Mouse (Mus musculus): ENCODE results near the gene Tifa. TPM values are rescaled to one million over a fixed set of nuclear protein-coding genes. Genes with fewer than 3 reads are reported as not detected.

The Tifa gene
- polyA plus RNA-seq, 1 experiment = 0.18 TPM

DNA sequence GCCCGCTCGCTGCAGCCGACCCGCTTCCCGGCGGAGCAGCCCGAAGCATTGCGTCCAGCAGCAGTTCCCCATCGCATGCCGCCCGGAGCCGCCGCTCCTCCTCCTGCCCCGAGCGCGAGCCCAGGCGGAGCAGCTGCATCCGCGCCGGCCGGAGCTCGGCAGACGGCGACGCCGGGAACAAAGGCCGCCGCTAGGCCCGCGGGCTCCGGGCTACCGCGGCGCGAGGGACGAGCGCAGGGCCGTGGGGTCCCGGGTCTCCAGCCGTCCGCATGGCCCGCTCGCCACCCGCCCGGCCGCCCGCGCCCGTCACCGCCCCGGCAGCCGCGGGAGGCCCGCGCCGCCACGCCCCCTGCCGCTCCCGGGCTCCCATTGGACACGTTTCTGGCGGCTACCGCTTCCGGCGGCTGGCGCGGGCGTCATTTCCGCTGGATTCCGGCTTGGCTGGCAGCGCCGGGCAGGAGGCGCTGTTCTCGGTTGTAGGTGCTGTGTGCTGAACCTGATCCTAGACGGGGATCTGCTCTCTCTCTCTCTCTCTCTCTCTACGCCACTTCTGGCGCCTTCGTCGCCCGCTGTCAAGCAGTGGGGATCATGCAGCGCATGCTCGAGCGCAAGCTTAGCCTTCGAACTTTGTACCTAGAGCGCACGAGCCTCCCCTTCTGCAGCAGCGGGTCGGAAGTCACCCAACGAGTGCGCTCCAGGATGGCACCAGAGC is 47.7 kb downstream of the Tifa start, which contains the start of gene Ap1ar:
TSS of gene Ap1ar (minus strand) at position 370 of the 712 bp plus-strand sequence.
- H3K27me3 ChIP-seq (ENCODE audit: control insufficient read depth, insufficient read depth, insufficient read length) = no peaks in the 10 kb centered on the region
- peak within 1 kb of the TSS; percentile 95 for H3ac ChIP-seq (ENCODE audit: control insufficient read depth, insufficient read length, low read depth)
- TF ChIP-seq MAX (IDR thresholded peaks at IDR 0.05) (peak; percentile 55), CTCF (IDR thresholded peaks at IDR 0.05; ENCODE audit: control insufficient read depth, insufficient read depth, insufficient read length) (peak; percentile 34), FOSL1 (IDR thresholded peaks at IDR 0.05; ENCODE audit: insufficient read depth, low read length, poor library complexity, severe bottlenecking) (no peak)
- no peaks in the 10 kb centered on the region for H3K36me3 ChIP-seq (ENCODE audit: control insufficient read depth, insufficient read depth)
- peak within 1 kb of the TSS; percentile 68 for H3K4me3 ChIP-seq (ENCODE audit: insufficient read depth, poor library complexity, severe bottlenecking)
- peaks cover 47% of the 10 kb centered on the region for H3K79me2 ChIP-seq (ENCODE audit: control insufficient read depth, insufficient read depth)
- peaks cover 41% of the 10 kb centered on the region for H3K79me3 ChIP-seq (ENCODE audit: low read depth)

DNA sequence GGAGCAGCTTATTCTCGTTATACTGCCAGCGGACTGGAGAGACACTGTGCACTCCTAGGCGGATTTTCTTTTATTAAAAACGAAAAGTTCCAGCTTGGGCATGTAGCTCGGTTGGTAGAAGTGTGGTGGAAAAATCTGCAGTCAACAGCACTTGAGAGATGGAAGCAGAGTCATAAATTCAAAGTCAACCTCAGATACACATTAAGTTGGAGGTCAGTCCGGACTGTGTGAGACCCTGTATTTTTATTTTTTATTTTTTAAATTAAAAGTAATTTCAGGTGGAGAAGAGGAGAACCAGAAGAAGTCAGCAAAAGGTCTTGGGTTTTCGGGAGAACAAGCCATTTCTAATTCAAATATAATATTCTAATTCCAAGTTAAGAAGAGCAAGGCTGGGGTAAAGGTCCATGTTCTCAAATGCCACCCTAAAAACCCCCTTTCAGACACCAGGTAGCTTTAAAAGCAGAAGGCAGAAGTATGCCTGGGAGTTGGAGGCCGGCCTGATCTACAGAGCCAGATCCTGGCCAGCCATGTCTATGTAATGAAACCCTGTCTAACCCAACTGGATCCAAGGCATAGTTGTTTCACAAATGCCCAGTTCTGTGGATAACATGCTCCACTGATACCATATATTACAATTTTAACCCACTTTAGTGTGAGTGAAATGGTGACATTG is 48.5 kb downstream of the Tifa start:
- Histone ChIP-seq H3K79me2 (ENCODE audit: control insufficient read depth, insufficient read depth) (peaks cover 39% of the 10 kb centered on the region), H3K36me3 (ENCODE audit: control insufficient read depth, insufficient read depth) (no peaks in the 10 kb centered on the region), H3ac (ENCODE audit: control insufficient read depth, insufficient read length, low read depth) (peak overlapping the region; percentile 18), H3K4me3 (ENCODE audit: insufficient read depth, poor library complexity, severe bottlenecking) (peak overlapping the region; percentile 68), H3K27me3 (ENCODE audit: control insufficient read depth, insufficient read depth, insufficient read length) (no peaks in the 10 kb centered on the region), H3K79me3 (ENCODE audit: low read depth) (peaks cover 33% of the 10 kb centered on the region)
- TF ChIP-seq MYOG (IDR thresholded peaks at IDR 0.05; ENCODE audit: control insufficient read depth, extremely low read depth, insufficient read length) = no peak
- no peak for TF ChIP-seq CEBPB (IDR thresholded peaks at IDR 0.05; ENCODE audit: low read depth)
- no peak for TF ChIP-seq FOSL1 (IDR thresholded peaks at IDR 0.05; ENCODE audit: insufficient read depth, low read length, poor library complexity, severe bottlenecking)
- TF ChIP-seq USF1 (IDR thresholded peaks at IDR 0.05; ENCODE audit: low read depth) = no peak
- TF ChIP-seq MYOD1 (IDR thresholded peaks at IDR 0.05; ENCODE audit: control insufficient read depth, insufficient read length, low read depth) = no peak
- no peak for TF ChIP-seq MAX (IDR thresholded peaks at IDR 0.05)
- TF ChIP-seq CTCF (IDR thresholded peaks at IDR 0.05; ENCODE audit: control insufficient read depth, insufficient read depth, insufficient read length) = no peak

DNA sequence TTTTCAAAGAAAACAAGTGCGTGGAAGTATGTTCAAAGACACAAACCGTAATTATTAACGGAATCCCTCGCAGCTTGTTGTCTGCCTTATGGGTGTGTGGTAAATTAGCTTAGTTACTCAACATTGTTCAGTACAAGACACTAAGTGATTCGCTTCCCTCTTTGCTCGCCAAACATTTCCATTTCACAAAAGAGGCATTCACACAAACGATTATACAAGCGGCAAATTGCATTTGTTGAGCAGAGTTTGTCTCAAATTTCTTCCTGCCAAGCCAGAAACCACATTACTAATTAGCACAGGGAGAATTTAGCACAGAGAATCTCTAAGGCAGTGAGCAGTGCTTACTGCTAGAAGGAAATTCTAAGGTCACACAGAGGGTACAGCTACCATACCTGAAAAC is 52.3 kb downstream of the Tifa start:
- TF ChIP-seq CEBPB (IDR thresholded peaks at IDR 0.05; ENCODE audit: low read depth) = no peak
- TF ChIP-seq CTCF (IDR thresholded peaks at IDR 0.05; ENCODE audit: control insufficient read depth, insufficient read depth, insufficient read length) = no peak
- no peak for TF ChIP-seq MAX (IDR thresholded peaks at IDR 0.05)
- H3K27me3 ChIP-seq (ENCODE audit: control insufficient read depth, insufficient read depth, insufficient read length) = no peaks in the 10 kb centered on the region
- H3K79me3 ChIP-seq (ENCODE audit: low read depth) = no peaks in the 10 kb centered on the region
- H3ac ChIP-seq (ENCODE audit: control insufficient read depth, insufficient read length, low read depth) = no peak overlapping the region
- no peaks in the 10 kb centered on the region for H3K36me3 ChIP-seq (ENCODE audit: control insufficient read depth, insufficient read depth)
- no peak overlapping the region for H3K4me3 ChIP-seq (ENCODE audit: insufficient read depth, poor library complexity, severe bottlenecking)
- H3K79me2 ChIP-seq (ENCODE audit: control insufficient read depth, insufficient read depth) = peaks cover under 1% of the 10 kb centered on the region

DNA sequence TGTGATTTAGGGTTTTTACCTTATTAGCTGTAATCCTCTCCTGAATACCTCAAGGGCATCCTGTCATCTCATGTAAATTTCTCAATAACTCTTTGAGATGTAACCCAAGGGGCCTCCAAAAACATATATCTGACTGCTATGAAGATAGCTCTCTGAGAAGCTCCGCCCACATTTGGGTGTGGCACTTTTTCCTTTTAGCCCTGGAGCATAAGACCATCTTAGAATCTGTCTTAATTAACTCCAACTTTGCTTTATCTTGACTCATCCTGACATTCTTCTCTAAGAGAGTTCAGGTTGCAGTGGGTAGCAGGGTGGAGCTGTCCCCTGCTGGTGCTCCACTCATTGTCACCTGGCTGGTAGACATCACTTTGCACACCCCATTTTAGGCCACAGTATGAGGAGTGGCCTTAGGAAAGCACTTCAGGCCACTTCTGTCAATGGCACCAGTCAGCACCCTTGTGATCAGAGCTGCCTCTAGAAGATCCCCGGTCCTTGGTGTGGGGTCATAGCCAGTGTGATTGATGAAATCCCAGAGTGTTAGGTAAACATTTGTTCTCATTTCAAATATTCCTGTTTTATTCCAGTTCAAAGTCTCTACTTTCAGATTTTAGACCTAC is 53.8 kb downstream of the Tifa start:
- no peaks in the 10 kb centered on the region for H3K79me2 ChIP-seq (ENCODE audit: control insufficient read depth, insufficient read depth)

DNA sequence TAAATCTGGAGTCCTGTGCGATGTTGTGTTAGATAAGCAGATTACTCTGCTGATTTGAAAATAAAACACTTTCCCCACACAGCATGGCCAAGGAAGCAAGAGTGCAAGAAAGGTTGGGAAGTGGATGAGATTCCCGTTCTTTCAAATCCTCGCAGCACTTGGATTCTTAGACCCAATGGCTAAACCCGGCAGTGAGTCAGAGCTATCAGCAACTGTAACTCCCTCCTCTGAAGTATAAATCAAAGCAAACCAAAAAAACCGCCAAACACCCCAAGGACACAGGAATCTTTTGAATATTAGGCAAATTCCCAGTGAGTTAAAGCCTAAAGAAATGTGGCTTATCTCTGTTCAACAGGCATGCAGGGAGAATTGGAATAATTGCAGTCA is 54.3 kb downstream of the Tifa start:
- Histone ChIP-seq H3K4me3 (ENCODE audit: insufficient read depth, poor library complexity, severe bottlenecking) (no peak overlapping the region), H3K79me3 (ENCODE audit: low read depth) (no peaks in the 10 kb centered on the region), H3K79me2 (ENCODE audit: control insufficient read depth, insufficient read depth) (no peaks in the 10 kb centered on the region), H3ac (ENCODE audit: control insufficient read depth, insufficient read length, low read depth) (no peak overlapping the region), H3K27me3 (ENCODE audit: control insufficient read depth, insufficient read depth, insufficient read length) (no peaks in the 10 kb centered on the region), H3K36me3 (ENCODE audit: control insufficient read depth, insufficient read depth) (no peaks in the 10 kb centered on the region)
- TF ChIP-seq FOSL1 (IDR thresholded peaks at IDR 0.05; ENCODE audit: insufficient read depth, low read length, poor library complexity, severe bottlenecking) (no peak), CTCF (IDR thresholded peaks at IDR 0.05; ENCODE audit: control insufficient read depth, insufficient read depth, insufficient read length) (no peak), MYOG (IDR thresholded peaks at IDR 0.05; ENCODE audit: control insufficient read depth, extremely low read depth, insufficient read length) (no peak), CEBPB (IDR thresholded peaks at IDR 0.05; ENCODE audit: low read depth) (no peak), USF1 (IDR thresholded peaks at IDR 0.05; ENCODE audit: low read depth) (no peak), MAX (IDR thresholded peaks at IDR 0.05) (no peak), MYOD1 (IDR thresholded peaks at IDR 0.05; ENCODE audit: control insufficient read depth, insufficient read length, low read depth) (no peak)

More for the DNA sequence above, 53.8 kb downstream of the Tifa start:
- H3K4me3 ChIP-seq (ENCODE audit: insufficient read depth, poor library complexity, severe bottlenecking) = no peak overlapping the region
- no peaks in the 10 kb centered on the region for H3K27me3 ChIP-seq (ENCODE audit: control insufficient read depth, insufficient read depth, insufficient read length)
- no peaks in the 10 kb centered on the region for H3K36me3 ChIP-seq (ENCODE audit: control insufficient read depth, insufficient read depth)
- no peaks in the 10 kb centered on the region for H3K79me3 ChIP-seq (ENCODE audit: low read depth)
- TF ChIP-seq MYOD1 (IDR thresholded peaks at IDR 0.05; ENCODE audit: control insufficient read depth, insufficient read length, low read depth) (no peak), MYOG (IDR thresholded peaks at IDR 0.05; ENCODE audit: control insufficient read depth, extremely low read depth, insufficient read length) (no peak), CTCF (IDR thresholded peaks at IDR 0.05; ENCODE audit: control insufficient read depth, insufficient read depth, insufficient read length) (no peak), FOSL1 (IDR thresholded peaks at IDR 0.05; ENCODE audit: insufficient read depth, low read length, poor library complexity, severe bottlenecking) (no peak), MAX (IDR thresholded peaks at IDR 0.05) (no peak), CEBPB (IDR thresholded peaks at IDR 0.05; ENCODE audit: low read depth) (no peak)
- no peak overlapping the region for H3ac ChIP-seq (ENCODE audit: control insufficient read depth, insufficient read length, low read depth)
